Mouse (Mus musculus): ENCODE measurements around the gene Cyp11a1. TPM values are rescaled to one million over a fixed set of nuclear protein-coding genes. Genes with fewer than 3 reads are reported as not detected.

Gene Cyp11a1
- polyA plus RNA-seq, 1 experiment from 2014 or later = 1.0 TPM

DNA sequence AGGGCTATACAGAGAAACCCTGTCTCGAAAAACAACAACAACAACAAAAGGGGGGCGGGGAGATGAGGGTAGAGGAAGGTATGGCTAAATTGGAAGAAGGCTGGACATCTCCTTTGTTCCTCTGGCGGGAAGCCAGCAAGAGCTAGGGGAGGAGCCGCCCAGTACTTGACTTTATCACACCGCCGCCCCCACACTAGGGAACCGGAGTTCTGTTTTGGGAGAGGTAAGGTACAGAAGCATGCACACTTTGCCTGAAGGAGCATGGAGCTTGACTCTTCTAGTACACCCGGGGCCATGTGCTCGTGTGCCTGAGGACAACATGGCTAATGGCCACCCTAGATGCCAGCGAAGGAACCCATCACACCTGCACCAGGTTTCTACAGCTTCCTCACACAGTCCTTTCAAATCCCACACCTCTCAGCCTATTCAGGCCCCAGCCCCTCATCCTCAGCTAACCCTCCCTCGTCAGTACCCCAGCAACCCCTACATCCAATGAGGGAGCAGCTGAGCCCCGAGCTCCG is 8.6 kb upstream of the Cyp11a1 start:
- H3K4me3 ChIP-seq (ENCODE audit: low read depth, low read length) = no peak overlapping the region
- WGBS = 21% methylated on average over 13 of the region's 13 CpGs

DNA sequence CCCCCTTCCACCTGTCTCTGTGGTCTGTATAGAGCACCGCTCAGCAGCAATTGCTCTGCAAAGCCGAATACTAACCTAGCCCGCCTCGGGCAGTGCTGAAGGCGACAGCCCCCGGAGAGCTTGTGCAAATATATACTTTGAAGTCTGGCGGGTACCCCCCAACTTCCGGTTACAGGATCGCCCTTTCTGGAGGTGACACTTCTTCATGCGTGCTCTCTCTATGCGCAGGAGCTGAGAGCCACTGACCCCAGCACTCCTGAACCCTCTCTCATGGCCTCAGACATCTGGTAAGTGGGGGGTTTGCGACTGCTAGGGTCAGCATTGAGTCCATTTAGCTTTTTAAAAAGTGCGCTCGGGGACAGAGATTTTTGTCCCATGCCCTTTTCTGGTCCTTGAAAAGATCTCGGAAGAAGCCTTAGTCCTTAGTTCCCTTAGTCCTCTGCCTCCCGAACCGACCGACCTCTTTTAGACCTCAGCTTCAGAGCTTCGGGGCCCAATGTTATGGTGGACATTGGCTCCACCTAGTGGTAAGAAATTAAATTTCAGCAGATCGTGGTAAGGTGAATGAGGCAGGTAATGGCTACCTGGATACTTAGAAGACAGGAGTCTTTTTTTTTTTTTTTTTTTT is 8.1 kb upstream of the Cyp11a1 start:
- H3K9ac ChIP-seq (ENCODE audit: low read length) = no peak overlapping the region
- H3K27ac ChIP-seq (replicated peaks) = no peak overlapping the region
- H3K4me1 ChIP-seq (replicated peaks; ENCODE audit: control insufficient read depth, insufficient read depth) = no peaks in the 10 kb centered on the region
- TF ChIP-seq EP300 (optimal IDR thresholded peaks at IDR 0.05) = no peak
- TF ChIP-seq CTCF (IDR thresholded peaks at IDR 0.05; ENCODE audit: low read depth) = peak; percentile 91
- H3K9me3 ChIP-seq (ENCODE audit: control insufficient read depth, low read length) = no peaks in the 10 kb centered on the region
- H3K27me3 ChIP-seq (ENCODE audit: control insufficient read depth, insufficient read depth, low read length) = no peaks in the 10 kb centered on the region
- peak overlapping the region; percentile 50 for H3K4me2 ChIP-seq (replicated peaks; ENCODE audit: low read depth)
- WGBS = 2% methylated on average over 20 of the region's 20 CpGs
- no peak overlapping the region for H3K4me3 ChIP-seq (ENCODE audit: low read depth, low read length)
- peak; percentile 71 for ATAC-seq (ENCODE audit: low FRiP score, low TSS enrichment)
- peak; percentile 66 for DNase-seq (ENCODE audit: low spot score)
- no peaks in the 10 kb centered on the region for H3K36me3 ChIP-seq (ENCODE audit: control insufficient read depth, insufficient read depth, low read length)

More for the DNA sequence above, 8.6 kb upstream of the Cyp11a1 start:
- Histone ChIP-seq H3K27me3 (ENCODE audit: control insufficient read depth, insufficient read depth, low read length) (no peaks in the 10 kb centered on the region), H3K9ac (ENCODE audit: low read length) (no peak overlapping the region), H3K4me2 (replicated peaks; ENCODE audit: low read depth) (peak overlapping the region; percentile 50), H3K4me1 (replicated peaks; ENCODE audit: control insufficient read depth, insufficient read depth) (no peaks in the 10 kb centered on the region), H3K27ac (replicated peaks) (no peak overlapping the region), H3K9me3 (ENCODE audit: control insufficient read depth, low read length) (no peaks in the 10 kb centered on the region), H3K36me3 (ENCODE audit: control insufficient read depth, insufficient read depth, low read length) (no peaks in the 10 kb centered on the region)
- DNase-seq (ENCODE audit: low spot score) = no peak
- TF ChIP-seq CTCF (IDR thresholded peaks at IDR 0.05; ENCODE audit: low read depth) (no peak), EP300 (optimal IDR thresholded peaks at IDR 0.05) (no peak)
- ATAC-seq (ENCODE audit: low FRiP score, low TSS enrichment) = no peak

DNA sequence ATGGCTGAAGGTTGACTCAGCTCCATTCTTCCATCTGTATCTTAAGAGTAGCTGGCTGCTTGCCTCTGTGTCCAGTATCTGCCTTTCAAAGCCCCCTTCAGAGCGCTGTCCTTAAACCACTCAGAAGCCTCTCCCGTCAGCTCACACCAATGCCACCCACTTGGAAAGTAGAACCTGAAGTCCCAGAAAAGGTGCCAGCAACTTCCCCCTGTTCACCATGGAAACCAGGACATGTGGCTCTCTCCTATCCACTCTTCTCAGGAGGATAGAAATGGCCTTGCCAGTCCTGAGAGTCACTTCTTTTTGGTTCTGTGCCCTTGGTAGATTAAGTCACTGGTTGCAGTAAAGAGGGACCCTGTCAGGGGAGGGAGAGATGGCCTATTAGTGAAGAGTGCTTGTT is 7.5 kb upstream of the Cyp11a1 start:
- DNase-seq (ENCODE audit: low spot score) (no peak), ATAC-seq (ENCODE audit: low FRiP score, low TSS enrichment) (no peak)
- Histone ChIP-seq H3K27ac (replicated peaks) (no peak overlapping the region), H3K36me3 (ENCODE audit: control insufficient read depth, insufficient read depth, low read length) (no peaks in the 10 kb centered on the region), H3K4me2 (replicated peaks; ENCODE audit: low read depth) (no peak overlapping the region), H3K4me1 (replicated peaks; ENCODE audit: control insufficient read depth, insufficient read depth) (no peaks in the 10 kb centered on the region), H3K9me3 (ENCODE audit: control insufficient read depth, low read length) (no peaks in the 10 kb centered on the region), H3K4me3 (ENCODE audit: low read depth, low read length) (no peak overlapping the region), H3K27me3 (ENCODE audit: control insufficient read depth, insufficient read depth, low read length) (no peaks in the 10 kb centered on the region), H3K9ac (ENCODE audit: low read length) (no peak overlapping the region)
- TF ChIP-seq CTCF (IDR thresholded peaks at IDR 0.05; ENCODE audit: low read depth) (no peak), EP300 (optimal IDR thresholded peaks at IDR 0.05) (no peak)
- 57% methylated on average over 2 of the region's 2 CpGs for whole genome bisulfite sequencing

DNA sequence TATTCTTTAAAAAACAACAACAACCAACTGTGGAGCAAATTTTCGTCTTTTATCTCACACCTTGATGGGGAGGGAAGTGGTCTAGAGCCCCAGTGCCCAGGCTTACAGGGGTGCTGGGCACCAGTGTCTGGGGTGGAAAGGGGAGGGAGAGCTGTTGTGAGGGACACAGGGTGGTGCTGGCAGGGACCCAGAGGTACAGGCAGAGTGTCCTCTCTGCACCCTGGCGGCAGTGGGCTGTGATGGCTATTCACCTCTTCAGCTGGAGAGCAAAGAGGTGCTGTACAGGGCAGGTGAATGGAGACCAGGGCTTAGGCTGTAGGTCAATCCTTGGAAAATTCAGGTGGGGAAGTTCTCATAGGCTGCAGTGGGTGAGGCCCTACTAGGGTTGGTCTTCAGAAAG is 6.5 kb upstream of the Cyp11a1 start:
- H3K27ac ChIP-seq (replicated peaks) = no peak overlapping the region
- H3K9me3 ChIP-seq (ENCODE audit: control insufficient read depth, low read length) = no peaks in the 10 kb centered on the region
- H3K4me3 ChIP-seq (ENCODE audit: low read depth, low read length) = no peak overlapping the region
- no peaks in the 10 kb centered on the region for H3K4me1 ChIP-seq (replicated peaks; ENCODE audit: control insufficient read depth, insufficient read depth)
- 60% methylated on average over 2 of the region's 2 CpGs for WGBS
- ATAC-seq (ENCODE audit: low FRiP score, low TSS enrichment) (no peak), DNase-seq (ENCODE audit: low spot score) (no peak)
- H3K4me2 ChIP-seq (replicated peaks; ENCODE audit: low read depth) = no peak overlapping the region
- TF ChIP-seq CTCF (IDR thresholded peaks at IDR 0.05; ENCODE audit: low read depth) (no peak), EP300 (optimal IDR thresholded peaks at IDR 0.05) (no peak)
- H3K9ac ChIP-seq (ENCODE audit: low read length) = no peak overlapping the region
- no peaks in the 10 kb centered on the region for H3K36me3 ChIP-seq (ENCODE audit: control insufficient read depth, insufficient read depth, low read length)
- H3K27me3 ChIP-seq (ENCODE audit: control insufficient read depth, insufficient read depth, low read length) = no peaks in the 10 kb centered on the region

DNA sequence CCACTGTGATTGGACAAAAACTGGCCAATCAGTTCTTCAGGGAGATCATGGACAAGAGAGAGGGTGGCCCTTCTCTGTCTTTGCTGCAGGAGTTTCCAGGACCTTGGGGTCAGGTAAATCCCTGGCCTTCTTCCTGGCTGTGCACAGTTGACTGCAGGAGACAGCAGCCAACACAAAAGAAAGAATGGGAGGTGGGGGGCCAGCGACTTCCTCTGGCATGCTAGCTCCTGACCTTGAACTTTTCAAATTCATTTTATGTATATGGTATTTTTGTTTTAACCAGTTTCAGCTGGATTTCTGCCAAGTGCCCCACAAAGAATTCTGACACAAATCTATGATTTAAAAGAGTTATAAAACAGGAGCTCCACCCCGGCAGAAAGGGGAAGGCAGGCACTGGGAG is 2.9 kb upstream of the Cyp11a1 start:
- TF ChIP-seq CTCF (IDR thresholded peaks at IDR 0.05; ENCODE audit: low read depth) (no peak), EP300 (optimal IDR thresholded peaks at IDR 0.05) (no peak)
- no peak for DNase-seq (ENCODE audit: low spot score)
- no peak overlapping the region for H3K4me3 ChIP-seq (ENCODE audit: low read depth, low read length)
- H3K9ac ChIP-seq (ENCODE audit: low read length) = no peak overlapping the region
- H3K4me2 ChIP-seq (replicated peaks; ENCODE audit: low read depth) = no peak overlapping the region
- no peaks in the 10 kb centered on the region for H3K4me1 ChIP-seq (replicated peaks; ENCODE audit: control insufficient read depth, insufficient read depth)
- H3K36me3 ChIP-seq (ENCODE audit: control insufficient read depth, insufficient read depth, low read length) = no peaks in the 10 kb centered on the region
- no peaks in the 10 kb centered on the region for H3K9me3 ChIP-seq (ENCODE audit: control insufficient read depth, low read length)
- no peak for ATAC-seq (ENCODE audit: low FRiP score, low TSS enrichment)
- H3K27ac ChIP-seq (replicated peaks) = no peak overlapping the region
- H3K27me3 ChIP-seq (ENCODE audit: control insufficient read depth, insufficient read depth, low read length) = no peaks in the 10 kb centered on the region
- 13% methylated on average over 2 of the region's 2 CpGs for WGBS

DNA sequence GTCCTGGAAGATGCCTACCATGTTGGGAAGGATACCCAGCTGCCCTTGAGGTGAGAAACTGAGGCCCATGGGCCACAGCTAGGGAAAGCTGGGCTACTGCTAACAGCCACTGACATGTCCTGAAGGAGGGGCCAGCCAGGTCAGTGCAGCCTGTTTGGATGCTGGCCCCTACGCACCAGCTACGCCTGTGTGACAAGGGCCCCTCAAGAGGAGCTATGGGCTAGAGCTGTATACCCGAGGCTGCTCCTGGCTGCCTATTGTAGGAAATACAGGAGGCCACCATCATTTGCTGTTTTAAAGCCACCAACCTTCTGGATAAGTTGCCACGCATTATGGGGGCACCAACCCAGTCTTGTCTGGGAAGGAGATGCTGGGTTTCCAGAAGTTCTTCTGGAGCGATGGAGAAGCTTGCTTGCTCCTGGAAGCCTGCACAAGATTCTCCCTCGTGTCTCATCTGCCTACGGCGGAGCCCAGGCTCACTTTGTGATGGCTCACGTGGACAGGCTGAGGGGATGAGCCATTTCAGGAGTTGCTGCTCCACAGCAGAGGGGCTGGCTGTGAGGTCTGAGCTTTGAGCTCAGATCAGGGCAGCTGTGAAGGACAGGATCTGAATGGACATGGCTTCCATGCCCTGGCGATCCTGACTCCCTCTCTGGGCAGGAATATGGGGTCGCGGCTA is 2.3 kb downstream of the Cyp11a1 start:
- H3K27me3 ChIP-seq (ENCODE audit: control insufficient read depth, insufficient read depth, low read length) = no peaks in the 10 kb centered on the region
- H3K36me3 ChIP-seq (ENCODE audit: control insufficient read depth, insufficient read depth, low read length) = no peaks in the 10 kb centered on the region
- no peaks in the 10 kb centered on the region for H3K9me3 ChIP-seq (ENCODE audit: control insufficient read depth, low read length)
- DNase-seq (ENCODE audit: low spot score) (no peak), ATAC-seq (ENCODE audit: low FRiP score, low TSS enrichment) (no peak)
- TF ChIP-seq CTCF (IDR thresholded peaks at IDR 0.05; ENCODE audit: low read depth) (no peak), EP300 (optimal IDR thresholded peaks at IDR 0.05) (no peak)
- H3K4me3 ChIP-seq (ENCODE audit: low read depth, low read length) = no peak overlapping the region
- no peak overlapping the region for H3K9ac ChIP-seq (ENCODE audit: low read length)
- 71% methylated on average over 12 of the region's 12 CpGs for WGBS
- H3K4me2 ChIP-seq (replicated peaks; ENCODE audit: low read depth) = no peak overlapping the region
- no peaks in the 10 kb centered on the region for H3K4me1 ChIP-seq (replicated peaks; ENCODE audit: control insufficient read depth, insufficient read depth)
- H3K27ac ChIP-seq (replicated peaks) = no peak overlapping the region

Measured in stomach, postnatal 0 days (tissue).